Mouse (Mus musculus): ENCODE results near the gene Slc22a5. TPM values are rescaled to one million over a fixed set of nuclear protein-coding genes. Genes with fewer than 3 reads are reported as not detected.
"Not testable (repeated sequence)": the region's sequence is repeated elsewhere in the genome, so short reads cannot be mapped to it uniquely, and the experiment has no call there.

Slc22a5 gene
- 7.7 and 9.9 TPM in 2 replicates for polyA plus RNA-seq (2016; fragmentation: Nextera tagmentation; extraction: Ambion mirVana)

DNA sequence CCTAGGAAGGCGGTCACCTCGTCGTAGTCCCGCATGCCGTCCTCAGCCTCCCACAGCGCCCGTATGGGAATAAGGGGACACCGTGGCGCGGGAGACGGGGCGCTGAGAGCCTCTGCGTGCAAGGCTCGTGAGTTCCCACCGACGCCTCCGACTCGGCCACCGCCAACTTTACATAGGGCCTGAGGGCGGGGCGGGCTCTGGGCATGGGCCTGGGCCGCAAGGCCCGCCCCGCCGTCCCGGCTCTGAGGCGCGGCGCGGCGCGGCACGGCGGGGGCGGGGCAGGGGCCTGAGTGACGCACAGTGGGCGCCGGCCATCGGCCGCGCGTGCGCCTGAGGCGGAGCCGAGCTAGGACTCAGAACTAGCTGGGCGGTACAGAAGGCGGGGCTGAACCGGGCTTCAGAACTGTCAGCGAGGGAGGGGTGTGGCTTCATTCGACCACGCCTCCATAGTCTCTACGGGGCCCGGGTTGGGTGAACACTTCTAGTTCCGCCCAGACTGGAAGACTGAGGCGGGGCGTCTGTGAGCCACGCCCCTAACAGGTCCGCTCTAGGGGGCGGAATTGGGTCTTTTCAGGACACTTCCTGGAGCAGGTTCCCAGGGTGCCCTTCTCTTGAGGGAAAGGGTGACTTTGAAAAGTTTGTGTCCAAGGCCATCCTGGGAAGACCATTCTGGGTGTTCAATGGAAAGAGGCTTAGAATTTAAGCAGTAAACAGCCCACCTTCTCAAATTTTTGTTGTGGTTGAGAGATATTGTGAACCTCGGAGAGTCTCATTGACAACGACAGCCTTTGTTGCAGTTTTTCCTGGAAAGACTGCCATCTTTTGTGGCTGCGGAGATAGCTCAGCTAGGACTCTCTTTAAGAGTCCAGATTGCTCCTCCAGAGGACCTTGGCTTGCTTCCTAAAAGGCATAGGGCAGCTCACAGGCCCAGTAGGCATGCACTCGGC lies at the start of gene Slc22a5:
Gene Slc22a5 (minus strand): TSS at position 156 of the 947 bp plus-strand sequence.
- Histone ChIP-seq H3K4me1 (peaks cover 41% of the 10 kb centered on the region), H3K27ac (peak within 1 kb of the TSS; percentile 86), H3K9me3 (no peaks in the 10 kb centered on the region), H3K27me3 (ENCODE audit: insufficient read depth, poor library complexity, severe bottlenecking) (no peaks in the 10 kb centered on the region), H3K4me3 (peak within 1 kb of the TSS; percentile 70), H3K36me3 (no peaks in the 10 kb centered on the region)
- DNase-seq (ENCODE audit: low spot score), result peak; percentile 100
- 4% methylated on average over 63 of the region's 63 CpGs for WGBS

GRCm38 (mm10) chr11:53931944-53932318 lies 40.5 kb upstream of the Slc22a5 start:
- not testable (repeated sequence) for DNase-seq (ENCODE audit: low spot score); H3K4me3 ChIP-seq; H3K9me3 ChIP-seq; H3K27me3 ChIP-seq (ENCODE audit: insufficient read depth, poor library complexity, severe bottlenecking); H3K4me1 ChIP-seq; H3K36me3 ChIP-seq
- H3K27ac ChIP-seq, result 0 out of 2 replicates have a peak overlapping the region, but pooled peaks have one; percentile 52
- 70% methylated on average over 4 of the region's 4 CpGs for WGBS

DNA sequence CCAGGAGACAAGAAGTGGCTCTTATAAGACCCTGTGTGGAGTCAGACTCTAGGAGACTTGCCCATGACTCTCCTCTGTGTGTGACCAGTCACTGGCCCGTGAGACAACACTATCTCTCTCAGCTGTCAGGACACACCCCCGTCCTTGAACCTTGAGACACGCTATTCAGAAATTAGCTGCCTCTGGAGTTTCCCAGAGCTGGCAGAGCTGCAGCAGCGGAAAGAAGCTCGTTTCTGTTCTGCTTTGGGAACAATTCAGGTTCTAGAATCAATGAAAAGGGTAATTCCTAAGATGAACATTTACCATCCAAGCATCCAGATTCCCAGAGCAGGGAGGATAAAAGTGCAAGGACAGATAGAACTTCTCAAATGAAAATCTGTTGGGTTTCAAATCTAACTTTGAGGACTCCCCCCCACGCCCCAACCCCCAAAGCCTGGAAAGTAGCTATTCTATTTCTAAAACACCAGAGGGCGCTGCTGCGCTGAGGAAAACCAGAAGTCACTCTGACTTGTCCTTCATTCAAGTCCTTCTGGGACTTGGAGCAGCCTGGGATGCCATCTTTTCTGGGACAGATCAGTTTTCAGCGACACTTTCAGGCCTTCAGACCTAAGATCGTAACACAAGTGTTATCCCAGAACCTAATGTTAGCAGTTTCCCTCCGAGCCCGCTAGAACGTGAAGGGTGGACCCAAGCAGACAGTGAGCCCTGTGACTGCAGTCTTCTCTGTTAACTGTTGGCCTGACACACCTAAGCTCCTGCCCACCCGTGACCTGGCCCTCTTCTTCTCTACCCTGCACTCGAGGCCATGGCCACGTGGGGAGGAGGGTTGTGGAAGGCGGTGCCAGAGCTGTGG lies 39.9 kb upstream of the Slc22a5 start:
- H3K27me3 ChIP-seq (ENCODE audit: insufficient read depth, poor library complexity, severe bottlenecking), result no peaks in the 10 kb centered on the region
- no peak overlapping the region for H3K4me3 ChIP-seq
- no peaks in the 10 kb centered on the region for H3K36me3 ChIP-seq
- peak; percentile 84 for DNase-seq (ENCODE audit: low spot score)
- H3K27ac ChIP-seq, result 0 out of 2 replicates have a peak overlapping the region, but pooled peaks have one; percentile 52
- H3K4me1 ChIP-seq, result peaks cover 3% of the 10 kb centered on the region; the same call in 1 of the 2 replicates
- 28% methylated on average over 17 of the region's 17 CpGs for WGBS
- no peaks in the 10 kb centered on the region for H3K9me3 ChIP-seq

DNA sequence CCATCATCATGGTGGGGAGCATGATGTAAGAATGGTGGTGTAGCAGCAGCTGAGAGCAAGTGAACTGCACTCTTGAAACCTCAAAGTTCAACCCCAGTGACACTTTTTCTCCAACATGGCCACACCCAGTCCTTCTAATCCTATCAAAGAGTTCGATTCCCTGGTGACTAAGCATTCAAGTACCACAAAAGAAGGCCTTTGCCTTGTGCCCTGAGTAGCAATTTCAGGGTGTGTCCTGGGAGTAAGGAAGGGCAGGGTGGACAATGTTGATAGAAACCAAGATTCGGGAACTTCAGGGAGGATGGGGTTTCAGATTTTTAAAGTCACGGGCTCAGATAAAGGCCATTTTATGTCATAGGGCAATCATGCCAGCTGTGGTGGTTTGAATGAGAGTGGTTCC lies 38.3 kb upstream of the Slc22a5 start:
- WGBS, result 76% methylated on average over 3 of the region's 3 CpGs
- Histone ChIP-seq H3K36me3 (no peaks in the 10 kb centered on the region), H3K9me3 (no peaks in the 10 kb centered on the region), H3K27ac (no peak overlapping the region), H3K4me3 (no peak overlapping the region), H3K27me3 (ENCODE audit: insufficient read depth, poor library complexity, severe bottlenecking) (no peaks in the 10 kb centered on the region), H3K4me1 (peaks cover 3% of the 10 kb centered on the region; the same call in 1 of the 2 replicates)
- no peak for DNase-seq (ENCODE audit: low spot score)

DNA sequence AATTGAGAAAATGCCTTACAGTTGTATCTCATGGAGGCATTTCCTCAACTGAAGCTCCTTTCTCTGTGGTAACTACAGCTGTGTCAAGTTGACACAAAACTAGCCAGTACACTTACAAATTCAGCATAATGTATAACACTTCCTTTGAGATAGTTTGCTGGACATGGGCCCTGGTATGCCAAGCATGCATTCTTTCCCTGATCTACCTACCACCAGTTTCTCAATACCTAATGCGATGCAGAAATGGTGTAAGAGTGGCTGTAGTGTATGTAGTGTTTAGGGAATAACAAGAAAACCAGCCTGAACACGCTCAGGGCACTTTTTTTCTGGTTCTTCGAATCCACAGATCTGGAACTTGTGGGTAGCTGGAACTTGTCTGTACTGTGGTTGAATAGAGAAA lies 37.1 kb upstream of the Slc22a5 start:
- Histone ChIP-seq H3K9me3 (no peaks in the 10 kb centered on the region), H3K4me1 (peaks cover 3% of the 10 kb centered on the region; the same call in 1 of the 2 replicates), H3K36me3 (no peaks in the 10 kb centered on the region), H3K27ac (no peak overlapping the region), H3K27me3 (ENCODE audit: insufficient read depth, poor library complexity, severe bottlenecking) (no peaks in the 10 kb centered on the region), H3K4me3 (no peak overlapping the region)
- DNase-seq (ENCODE audit: low spot score), result no peak
- 72% methylated on average over 3 of the region's 3 CpGs for WGBS

- Histone ChIP-seq H3K9me3 (no peaks in the 10 kb centered on the region), H3K36me3 (no peaks in the 10 kb centered on the region), H3K4me1 (peaks cover 3% of the 10 kb centered on the region; the same call in 1 of the 2 replicates), H3K27me3 (ENCODE audit: insufficient read depth, poor library complexity, severe bottlenecking) (no peaks in the 10 kb centered on the region), H3K27ac (no peak overlapping the region), H3K4me3 (no peak overlapping the region)
- WGBS, result 87% methylated on average over 5 of the region's 5 CpGs
- DNase-seq (ENCODE audit: low spot score), result no peak
These were observed 34.8 kb upstream of the Slc22a5 start for GRCm38 (mm10) chr11:53926303-53926702.

- WGBS, result 87% methylated on average over 4 of the region's 4 CpGs
- Histone ChIP-seq H3K27ac (no peak overlapping the region), H3K4me3 (no peak overlapping the region), H3K36me3 (no peaks in the 10 kb centered on the region), H3K4me1 (no peaks in the 10 kb centered on the region), H3K9me3 (no peaks in the 10 kb centered on the region), H3K27me3 (ENCODE audit: insufficient read depth, poor library complexity, severe bottlenecking) (no peaks in the 10 kb centered on the region)
- no peak for DNase-seq (ENCODE audit: low spot score)
These were observed 27.4 kb upstream of the Slc22a5 start for GRCm38 (mm10) chr11:53918851-53919250.

- H3K27ac ChIP-seq, result no peak overlapping the region
- no peaks in the 10 kb centered on the region for H3K9me3 ChIP-seq
- H3K4me3 ChIP-seq, result no peak overlapping the region
- WGBS, result 61% methylated on average over 4 of the region's 4 CpGs
- no peaks in the 10 kb centered on the region for H3K4me1 ChIP-seq
- no peak for DNase-seq (ENCODE audit: low spot score)
- no peaks in the 10 kb centered on the region for H3K36me3 ChIP-seq
- no peaks in the 10 kb centered on the region for H3K27me3 ChIP-seq (ENCODE audit: insufficient read depth, poor library complexity, severe bottlenecking)
These were observed 19.6 kb upstream of the Slc22a5 start for GRCm38 (mm10) chr11:53911011-53911410.

- no peaks in the 10 kb centered on the region for H3K27me3 ChIP-seq (ENCODE audit: insufficient read depth, poor library complexity, severe bottlenecking)
- no peaks in the 10 kb centered on the region for H3K36me3 ChIP-seq
- no peaks in the 10 kb centered on the region for H3K9me3 ChIP-seq
- peaks cover 12% of the 10 kb centered on the region for H3K4me1 ChIP-seq
- WGBS, result 81% methylated on average over 8 of the region's 8 CpGs
- no peak overlapping the region for H3K27ac ChIP-seq
- no peak for DNase-seq (ENCODE audit: low spot score)
- no peak overlapping the region for H3K4me3 ChIP-seq
These were observed 17.2 kb upstream of the Slc22a5 start for GRCm38 (mm10) chr11:53908686-53909085.

GRCm38 (mm10) chr11:53904534-53904925 lies 13.1 kb upstream of the Slc22a5 start:
- Histone ChIP-seq H3K4me3 (no peak overlapping the region), H3K36me3 (no peaks in the 10 kb centered on the region), H3K9me3 (no peaks in the 10 kb centered on the region), H3K4me1 (peaks cover 21% of the 10 kb centered on the region), H3K27ac (peak overlapping the region; percentile 52), H3K27me3 (ENCODE audit: insufficient read depth, poor library complexity, severe bottlenecking) (no peaks in the 10 kb centered on the region)
- 73% methylated on average over 9 of the region's 9 CpGs for WGBS
- DNase-seq (ENCODE audit: low spot score), result no peak

DNA sequence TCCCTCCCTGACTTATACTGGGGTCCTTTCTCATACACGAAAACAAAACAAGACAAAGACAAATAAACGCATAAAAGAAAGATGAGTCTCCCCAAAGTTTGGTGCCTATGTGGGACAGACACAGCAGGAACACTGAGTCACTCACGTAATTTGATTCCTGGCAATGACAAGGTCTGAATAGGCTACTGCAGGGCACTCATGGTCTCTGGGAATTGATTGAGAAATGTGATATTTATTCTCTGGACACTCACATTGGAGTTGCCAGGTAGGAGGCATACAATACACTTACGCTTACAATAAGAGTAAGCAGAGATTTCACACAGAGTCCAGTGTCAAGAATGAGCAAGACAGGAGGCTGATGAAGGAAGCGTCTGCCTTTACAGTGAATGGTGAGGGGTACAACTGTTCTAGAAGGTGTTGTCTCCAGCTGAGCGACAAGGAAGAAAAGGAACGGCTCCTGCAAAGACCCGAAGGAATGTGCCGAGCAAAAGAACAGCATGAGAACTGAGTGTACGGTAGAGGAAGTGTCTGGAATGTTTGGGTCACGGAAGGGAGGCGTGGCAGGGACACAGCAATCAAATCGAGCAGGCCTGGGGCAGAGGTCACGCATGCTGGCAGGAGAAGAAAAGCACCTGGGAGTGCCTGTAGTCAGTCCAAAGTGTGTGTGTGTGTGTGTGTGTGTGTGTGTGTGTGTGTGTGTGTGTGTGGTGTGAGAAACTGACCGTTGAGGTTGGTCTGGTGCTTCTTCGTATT lies 12.5 kb upstream of the Slc22a5 start:
- H3K36me3 ChIP-seq, result no peaks in the 10 kb centered on the region
- H3K27me3 ChIP-seq (ENCODE audit: insufficient read depth, poor library complexity, severe bottlenecking), result no peaks in the 10 kb centered on the region
- H3K4me1 ChIP-seq, result peaks cover 21% of the 10 kb centered on the region
- H3K27ac ChIP-seq, result peak overlapping the region; percentile 52
- H3K4me3 ChIP-seq, result peak overlapping the region; percentile 8; the same call in 1 of the 2 replicates
- no peaks in the 10 kb centered on the region for H3K9me3 ChIP-seq
- peak; percentile 78 for DNase-seq (ENCODE audit: low spot score)
- WGBS, result 42% methylated on average over 16 of the region's 16 CpGs

DNA sequence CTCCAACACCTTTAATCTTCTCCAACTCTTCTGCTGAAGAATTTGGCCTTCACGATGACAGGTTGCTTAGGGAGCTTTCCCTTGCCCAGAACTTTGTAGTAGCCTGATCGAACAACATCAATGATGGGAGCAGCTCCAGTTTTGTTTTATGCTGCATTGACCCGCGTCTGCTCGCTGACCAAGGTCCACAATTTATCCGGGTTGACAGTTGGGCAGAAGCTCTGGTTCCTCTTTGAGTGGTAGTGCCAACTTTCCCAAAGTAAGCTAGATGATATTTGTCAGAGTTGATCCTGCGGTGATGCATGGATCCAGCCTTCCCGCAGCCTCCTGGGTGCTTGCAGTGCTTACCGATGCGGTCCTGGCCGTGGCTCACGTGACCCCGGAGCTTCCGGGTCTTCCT lies 11.3 kb upstream of the Slc22a5 start:
- peaks cover 21% of the 10 kb centered on the region for H3K4me1 ChIP-seq
- no peak overlapping the region for H3K27ac ChIP-seq
- no peaks in the 10 kb centered on the region for H3K9me3 ChIP-seq
- 91% methylated on average over 14 of the region's 14 CpGs for whole genome bisulfite sequencing
- H3K27me3 ChIP-seq (ENCODE audit: insufficient read depth, poor library complexity, severe bottlenecking), result no peaks in the 10 kb centered on the region
- no peak for DNase-seq (ENCODE audit: low spot score)
- no peaks in the 10 kb centered on the region for H3K36me3 ChIP-seq
- no peak overlapping the region for H3K4me3 ChIP-seq

All from heart, embryonic 10.5 days (tissue).